Mouse (Mus musculus) skeletal muscle tissue, adult 2 months (tissue): ENCODE data around the gene Grap.

ENCODE experiments used
- DNase-seq: peaks from one replicate; pipeline ENCODE4 v3.0.0-alpha.2; 2012; ENCODE audit warnings: low read depth, low spot score

Grap gene

GRCm38 (mm10) chr11:61683907-61684731 is 31.1 kb downstream of the Grap start, which contains the start of gene Fam83g:
Gene Fam83g (plus strand): TSS chr11:61684091.
- DNase-seq, result no peak

GRCm38 (mm10) chr11:61685119-61685725 is 32.2 kb downstream of the Grap start:
- DNase-seq, result no peak

GRCm38 (mm10) chr11:61686141-61686540 is 33.1 kb downstream of the Grap start:
- DNase-seq, result no peak

GRCm38 (mm10) chr11:61686906-61687453 is 33.9 kb downstream of the Grap start:
- no peak for DNase-seq

GRCm38 (mm10) chr11:61687595-61687994 is 34.5 kb downstream of the Grap start:
- no peak for DNase-seq

DNA sequence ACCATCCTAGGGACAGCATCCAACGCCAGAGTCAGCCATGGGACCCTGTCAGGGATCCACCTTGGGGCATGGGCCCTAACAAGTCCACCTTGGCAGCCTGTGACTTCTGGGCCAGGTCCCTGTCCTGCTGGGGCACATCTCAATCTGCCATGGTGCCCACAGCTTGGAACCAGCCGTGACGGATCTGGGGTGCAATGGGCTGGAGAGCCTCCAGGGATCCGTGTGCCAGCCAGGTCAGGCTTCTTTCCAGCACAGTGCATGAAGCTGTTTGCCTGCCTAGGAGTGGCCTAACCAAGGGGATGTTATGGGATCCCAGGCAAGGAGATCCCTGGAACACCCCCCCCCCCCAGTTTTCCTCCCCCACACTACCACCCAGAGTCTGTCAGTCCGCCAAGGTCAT is 39.9 kb downstream of the Grap start:
- DNase-seq, result no peak

GRCm38 (mm10) chr11:61698852-61699251 is 45.8 kb downstream of the Grap start:
- DNase-seq, result no peak

DNA sequence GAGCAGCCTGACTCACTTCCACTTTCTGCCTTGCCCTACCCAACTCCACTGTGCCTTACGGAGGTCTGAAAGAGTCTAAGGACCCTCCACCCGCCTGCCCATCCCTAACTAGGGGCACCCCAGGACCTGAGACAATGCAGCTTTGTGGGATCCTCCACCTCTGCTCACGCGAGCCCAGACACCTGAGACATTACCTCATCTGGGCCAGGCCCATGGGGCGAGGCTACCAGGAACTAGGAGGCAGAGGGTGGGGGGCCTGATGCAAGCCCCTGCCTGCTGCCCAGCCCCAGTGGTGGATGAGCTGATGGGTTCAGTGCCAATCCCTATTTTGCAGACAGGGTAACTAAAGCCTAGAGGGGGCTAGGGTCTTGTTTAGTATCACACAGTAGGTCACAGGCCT is 46.4 kb downstream of the Grap start:
- no peak for DNase-seq

GRCm38 (mm10) chr11:61699933-61700332 is 46.9 kb downstream of the Grap start:
- no peak for DNase-seq

GRCm38 (mm10) chr11:61701696-61702095 is 48.6 kb downstream of the Grap start:
- DNase-seq, result no peak

GRCm38 (mm10) chr11:61702494-61702893 is 49.4 kb downstream of the Grap start:
- DNase-seq, result no peak

- no peak for DNase-seq
Observed at GRCm38 (mm10) chr11:61705581-61705980, 52.5 kb downstream of the Grap start.

- DNase-seq, result no peak
Observed at GRCm38 (mm10) chr11:61706232-61706631, 53.2 kb downstream of the Grap start.

GRCm38 (mm10) chr11:61708928-61709327 is 55.9 kb downstream of the Grap start:
- no peak for DNase-seq

DNA sequence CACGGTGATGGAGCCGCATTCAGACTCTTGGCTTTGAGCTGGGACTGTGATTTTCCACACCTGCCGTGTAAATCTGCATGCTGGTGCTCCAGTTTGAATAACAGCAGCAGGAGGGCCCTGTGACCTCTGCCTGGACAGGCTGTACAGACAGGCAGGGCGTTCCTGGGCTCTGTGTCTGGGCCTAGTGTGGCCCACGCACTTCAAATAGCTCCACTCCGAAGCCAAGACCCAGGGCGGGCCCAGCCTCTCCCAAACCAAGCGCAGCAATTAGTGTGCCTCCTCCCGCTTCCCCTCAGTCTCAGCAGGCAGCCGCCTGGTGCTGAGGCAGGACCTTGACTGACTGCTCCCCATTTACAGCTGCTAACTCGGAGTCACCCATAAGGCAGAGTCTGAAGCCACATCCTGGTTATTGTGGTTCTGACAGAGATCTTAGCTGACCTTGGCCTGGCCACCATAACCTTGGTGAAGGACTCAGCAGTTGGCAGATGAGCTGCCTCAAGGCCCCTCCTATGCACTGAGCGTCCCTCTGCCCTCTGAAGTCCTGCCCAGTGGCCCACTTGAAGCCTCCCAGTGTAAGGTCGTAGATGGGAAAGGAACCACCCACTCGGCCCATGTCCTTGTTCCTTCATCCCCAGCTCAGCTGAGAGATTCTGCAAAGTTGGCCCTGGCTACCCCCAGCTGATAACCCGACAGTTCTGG is 60.2 kb downstream of the Grap start:
- peak; percentile 24 for DNase-seq

GRCm38 (mm10) chr11:61714346-61715117 is 61.5 kb downstream of the Grap start:
- peak; percentile 77 for DNase-seq

DNA sequence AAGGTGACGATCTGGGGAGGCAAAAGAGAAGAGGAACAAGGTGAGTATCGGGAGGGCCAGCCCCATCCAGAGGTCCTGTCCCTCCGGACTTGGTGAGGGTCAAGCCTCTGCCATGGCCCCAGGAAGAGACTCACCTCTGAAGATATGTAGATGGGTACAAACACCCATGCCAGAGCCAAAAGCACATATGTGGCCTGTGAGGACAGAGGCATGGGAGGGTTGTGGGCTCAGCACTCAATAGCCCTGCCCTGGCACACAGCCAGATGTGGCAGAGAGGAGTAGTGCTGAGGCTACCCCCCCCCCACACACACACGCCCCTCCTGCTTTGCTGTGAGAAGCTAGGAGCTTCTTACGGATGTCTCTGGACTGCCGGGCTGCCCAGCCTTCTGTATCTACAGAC is 62.1 kb downstream of the Grap start:
- no peak for DNase-seq

DNA sequence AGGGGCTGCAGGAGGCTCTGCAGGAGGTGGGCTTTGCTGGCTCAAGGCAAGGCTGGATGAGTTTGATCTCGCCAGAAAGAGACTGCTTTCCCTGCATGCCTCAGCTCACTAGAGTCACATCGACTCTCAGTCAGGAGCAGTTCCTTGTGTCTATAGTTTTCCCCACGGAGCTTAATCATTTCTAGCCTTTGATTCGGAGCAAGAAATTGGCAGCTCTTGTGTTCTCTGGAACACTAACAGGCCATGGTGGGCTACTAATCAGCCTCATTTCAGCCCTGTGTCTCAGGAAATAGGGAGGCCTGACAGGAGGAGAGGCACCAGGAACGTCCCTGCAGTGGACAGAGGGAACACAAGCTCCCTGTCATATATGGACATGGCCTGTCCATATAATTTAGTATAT is 64.9 kb downstream of the Grap start:
- no peak for DNase-seq

DNA sequence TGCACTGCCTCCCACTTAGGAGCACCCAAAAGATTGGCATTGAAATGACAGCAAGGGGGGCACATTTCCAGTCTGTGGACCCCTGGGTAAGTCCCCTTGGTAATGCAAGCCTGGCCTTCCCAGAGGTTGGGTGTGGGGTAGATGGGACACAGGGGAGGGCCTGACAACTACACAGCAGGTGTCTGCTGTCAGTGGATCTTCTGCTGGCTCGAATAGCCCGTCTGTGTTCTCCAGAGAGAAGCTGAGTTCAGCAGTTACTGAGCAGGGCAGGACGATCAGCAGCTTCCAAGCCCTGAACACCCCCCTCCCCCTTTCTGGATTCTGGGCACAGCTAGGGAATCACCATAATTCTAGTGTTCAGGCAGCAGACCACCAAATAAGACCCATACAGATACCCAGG is 66.3 kb downstream of the Grap start:
- DNase-seq, result no peak

DNA sequence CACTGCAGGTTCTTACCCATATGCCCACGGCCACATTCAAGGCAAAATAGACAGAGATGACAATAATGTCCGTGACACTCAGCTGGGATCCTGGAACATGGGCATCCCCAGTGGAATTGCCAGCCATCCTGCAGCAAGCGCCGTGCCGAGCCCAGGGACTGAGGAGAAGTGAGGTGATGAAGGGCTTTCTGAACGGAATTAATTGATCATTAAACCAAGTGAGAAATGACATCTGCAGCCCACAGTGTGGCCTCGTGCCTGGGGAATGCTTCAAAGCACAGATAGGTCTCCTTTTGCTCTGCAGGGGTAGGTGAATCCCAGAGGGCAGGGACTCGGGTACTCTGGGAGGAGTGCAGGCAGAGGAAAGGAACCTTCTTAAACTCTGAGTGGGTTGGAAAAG is 66.8 kb downstream of the Grap start:
- no peak for DNase-seq

DNA sequence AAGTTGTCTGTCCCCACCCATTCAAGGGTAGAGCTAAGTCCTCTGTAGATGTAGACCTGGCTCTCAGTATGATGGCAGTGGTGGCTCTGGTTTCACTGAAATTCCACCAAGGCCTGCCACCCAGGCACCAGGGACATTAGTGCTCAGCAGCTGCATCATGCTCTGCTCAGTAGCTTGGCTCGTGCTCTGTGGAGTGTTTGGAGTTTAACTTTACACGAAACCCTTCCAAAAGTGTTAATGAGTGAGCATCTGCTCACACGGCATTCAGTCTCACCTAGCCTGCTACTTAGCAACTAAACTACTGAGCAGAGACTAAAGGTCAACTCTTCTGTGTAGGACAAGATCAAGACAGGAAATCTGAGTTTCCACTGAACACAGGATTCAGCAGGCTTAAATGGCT is 67.6 kb downstream of the Grap start, which contains the start of gene Slc5a10:
TSS of gene Slc5a10 (minus strand) at position 191 of the 400 bp plus-strand sequence.
- no peak for DNase-seq
